In the genomic region with DNA sequence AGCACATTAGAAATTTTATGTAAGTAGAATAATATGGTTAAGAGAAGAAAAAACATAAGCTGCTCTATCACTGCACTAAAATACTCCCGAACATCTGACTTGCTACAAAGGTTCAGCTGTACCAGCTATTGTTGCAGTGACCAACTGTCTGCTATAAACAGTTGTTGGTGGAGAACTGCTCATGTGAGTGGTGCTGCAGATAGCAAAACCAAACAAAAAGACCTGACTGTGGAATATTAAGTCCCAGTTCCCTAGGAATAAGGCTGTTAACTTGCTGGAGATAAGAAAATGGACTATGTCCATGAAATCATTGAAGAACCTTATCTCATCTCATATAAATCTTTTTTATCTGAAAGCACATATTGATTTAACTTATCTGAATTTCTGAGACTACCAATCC, we compare ENCODE assay signal across 19 mouse cellular contexts.
DNase-seq lines count a peak whose midpoint lies in the region; ATAC-seq and TF ChIP-seq lines count a peak whose summit lies in the region.
"Had no signal": no experiment of that assay in that cellular context is flagged by ENCODE, and none has a peak within 500 bp of the region (broad histone marks: within the 10 kb centered on the region; RNA-seq: fewer than 3 reads in every experiment).

No protein-coding gene starts in this region.

- peak; percentile 91 for ATAC-seq in intestine, embryonic 15.5 days
- no peak for ATAC-seq in intestine, postnatal 0 days
- peak; percentile 91 for ATAC-seq in intestine, embryonic 16.5 days
- ATAC-seq in midbrain, embryonic 11.5 days (ENCODE audit: low FRiP score), result no peak
- ATAC-seq: activated CD4-positive, CD25-positive, alpha-beta regulatory T cell, adult 4 months; CD4-positive, CD25-positive, alpha-beta regulatory T cell, adult 4 months; Patski had no signal

- no peak overlapping the region for H3K4me3 ChIP-seq in intestine, embryonic 15.5 days (replicated peaks)
- no peak overlapping the region for H3K4me3 ChIP-seq in intestine, postnatal 0 days (ENCODE audit: low read depth, low read length)
- no peak overlapping the region for H3K4me3 ChIP-seq in intestine, embryonic 16.5 days (ENCODE audit: low read length)
- no peak overlapping the region for H3K4me3 ChIP-seq in midbrain, embryonic 11.5 days (ENCODE audit: low read depth, low read length)

- no peak for TF ChIP-seq CTCF in intestine, postnatal 0 days (IDR thresholded peaks at IDR 0.05; ENCODE audit: low read depth)

- H3K4me2 ChIP-seq in intestine, embryonic 15.5 days (replicated peaks), result no peak overlapping the region
- H3K4me2 ChIP-seq in intestine, postnatal 0 days (replicated peaks; ENCODE audit: low read depth), result no peak overlapping the region
- H3K4me2 ChIP-seq in intestine, embryonic 16.5 days (ENCODE audit: low read depth, low read length), result no peak overlapping the region
- no peak overlapping the region for H3K4me2 ChIP-seq in midbrain, embryonic 11.5 days

- no peaks in the 10 kb centered on the region for H3K27me3 ChIP-seq in intestine, embryonic 15.5 days (replicated peaks)
- no peaks in the 10 kb centered on the region for H3K27me3 ChIP-seq in intestine, postnatal 0 days (replicated peaks; ENCODE audit: control insufficient read depth, insufficient read depth, low read length)
- no peaks in the 10 kb centered on the region for H3K27me3 ChIP-seq in intestine, embryonic 16.5 days (replicated peaks; ENCODE audit: control insufficient read depth, insufficient read depth, low read length)
- H3K27me3 ChIP-seq in midbrain, embryonic 11.5 days (ENCODE audit: control insufficient read depth, insufficient read depth, low read length), result no peaks in the 10 kb centered on the region
- H3K27me3 ChIP-seq: CH12.LX had no signal

- no peaks in the 10 kb centered on the region for H3K9me3 ChIP-seq in intestine, embryonic 15.5 days
- no peaks in the 10 kb centered on the region for H3K9me3 ChIP-seq in intestine, postnatal 0 days (ENCODE audit: control insufficient read depth)
- H3K9me3 ChIP-seq in intestine, embryonic 16.5 days (ENCODE audit: control insufficient read depth, low read length), result no peaks in the 10 kb centered on the region
- no peaks in the 10 kb centered on the region for H3K9me3 ChIP-seq in midbrain, embryonic 11.5 days (ENCODE audit: control insufficient read depth, low read length)
- H3K9me3 ChIP-seq: G1E had no signal

- no peaks in the 10 kb centered on the region for H3K4me1 ChIP-seq in intestine, embryonic 15.5 days (replicated peaks)
- H3K4me1 ChIP-seq in intestine, postnatal 0 days (replicated peaks; ENCODE audit: control insufficient read depth, insufficient read depth, low read length), result no peaks in the 10 kb centered on the region
- H3K4me1 ChIP-seq in intestine, embryonic 16.5 days (ENCODE audit: control insufficient read depth, insufficient read depth, low read length), result no peaks in the 10 kb centered on the region
- H3K4me1 ChIP-seq in midbrain, embryonic 11.5 days (ENCODE audit: control insufficient read depth, insufficient read depth, low read length), result no peaks in the 10 kb centered on the region

- H3K9ac ChIP-seq in intestine, embryonic 15.5 days, result no peak overlapping the region
- H3K9ac ChIP-seq in intestine, postnatal 0 days (ENCODE audit: low read depth, low read length), result no peak overlapping the region
- no peak overlapping the region for H3K9ac ChIP-seq in intestine, embryonic 16.5 days (ENCODE audit: low read depth, low read length)
- no peak overlapping the region for H3K9ac ChIP-seq in midbrain, embryonic 11.5 days (ENCODE audit: low read length)

- no peak for DNase-seq in midbrain, embryonic 11.5 days (ENCODE audit: low spot score, missing footprints)
- DNase-seq: adrenal gland, adult 2 months; adrenal gland, adult 8-10 months; adrenal gland, postnatal 10 days; adrenal gland, postnatal 14 days; adrenal gland, postnatal 25 days; adrenal gland, postnatal 36 days; B cell, adult 2 months; cerebellum, adult 11 months; cerebellum, adult 11-12 months; cerebellum, adult 18-20 months had no signal

- H3K27ac ChIP-seq in intestine, embryonic 15.5 days, result no peak overlapping the region
- no peak overlapping the region for H3K27ac ChIP-seq in intestine, postnatal 0 days (ENCODE audit: low read depth, low read length)
- H3K27ac ChIP-seq in intestine, embryonic 16.5 days (ENCODE audit: low read length), result no peak overlapping the region
- no peak overlapping the region for H3K27ac ChIP-seq in midbrain, embryonic 11.5 days (ENCODE audit: low read depth, low read length)

- 75% methylated on average over 1 of the region's 1 CpGs for WGBS in intestine, embryonic 15.5 days
- WGBS in intestine, postnatal 0 days, result 50% methylated on average over 1 of the region's 1 CpGs
- WGBS in intestine, embryonic 16.5 days, result 68% methylated on average over 1 of the region's 1 CpGs
- WGBS in midbrain, embryonic 11.5 days, result 78% methylated on average over 1 of the region's 1 CpGs

- no peaks in the 10 kb centered on the region for H3K36me3 ChIP-seq in intestine, embryonic 15.5 days
- no peaks in the 10 kb centered on the region for H3K36me3 ChIP-seq in intestine, postnatal 0 days (ENCODE audit: control insufficient read depth, insufficient read depth)
- H3K36me3 ChIP-seq in intestine, embryonic 16.5 days (ENCODE audit: control insufficient read depth, insufficient read depth, low read length), result no peaks in the 10 kb centered on the region
- H3K36me3 ChIP-seq in midbrain, embryonic 11.5 days (ENCODE audit: control insufficient read depth, insufficient read depth, low read length), result no peaks in the 10 kb centered on the region
- H3K36me3 ChIP-seq: G1E had no signal

Comparison
In these comparisons a context has a peak if more than half of its experiments do, and no peak if none do; other contexts are left out.
1. ATAC-seq: peak in intestine, embryonic 15.5 days (single experiment) and intestine, embryonic 16.5 days (single experiment); none in intestine, postnatal 0 days (single experiment) and midbrain, embryonic 11.5 days (single experiment).